Mouse (Mus musculus): Measurements from ENCODE around the gene Mapk3.

The Mapk3 gene

GRCm38 (mm10) chr7:126802134-126802889 lies 42.9 kb downstream of the Mapk3 start:
- DNase-seq (ENCODE audit: low spot score) = no peak

- no peak for DNase-seq (ENCODE audit: low spot score)
Observed at GRCm38 (mm10) chr7:126803181-126803580, 43.8 kb downstream of the Mapk3 start.

GRCm38 (mm10) chr7:126803751-126804150 lies 44.4 kb downstream of the Mapk3 start:
- no peak for DNase-seq (ENCODE audit: low spot score)

GRCm38 (mm10) chr7:126806956-126807355 lies 47.6 kb downstream of the Mapk3 start:
- peak; percentile 71 for DNase-seq (ENCODE audit: low spot score)

DNA sequence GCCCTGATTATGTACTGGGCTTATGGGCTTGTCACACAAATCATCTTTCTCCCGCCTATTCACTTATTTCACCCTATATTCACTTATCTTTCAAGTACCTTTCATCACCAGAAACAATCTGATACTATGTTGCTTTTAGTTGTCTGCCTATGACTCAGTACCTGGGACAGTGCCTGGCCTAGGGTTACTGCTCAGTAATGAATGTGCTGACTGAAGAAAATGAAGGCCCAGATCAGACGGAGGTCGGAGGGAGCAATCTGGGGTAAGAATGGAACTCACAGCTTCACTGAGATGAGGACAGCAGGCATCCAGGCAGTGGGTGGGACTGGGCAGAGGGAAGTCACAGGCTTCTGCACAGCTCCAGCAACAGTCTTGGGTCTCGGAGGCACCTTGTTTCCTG lies 48.0 kb downstream of the Mapk3 start:
- DNase-seq (ENCODE audit: low spot score) = no peak

DNA sequence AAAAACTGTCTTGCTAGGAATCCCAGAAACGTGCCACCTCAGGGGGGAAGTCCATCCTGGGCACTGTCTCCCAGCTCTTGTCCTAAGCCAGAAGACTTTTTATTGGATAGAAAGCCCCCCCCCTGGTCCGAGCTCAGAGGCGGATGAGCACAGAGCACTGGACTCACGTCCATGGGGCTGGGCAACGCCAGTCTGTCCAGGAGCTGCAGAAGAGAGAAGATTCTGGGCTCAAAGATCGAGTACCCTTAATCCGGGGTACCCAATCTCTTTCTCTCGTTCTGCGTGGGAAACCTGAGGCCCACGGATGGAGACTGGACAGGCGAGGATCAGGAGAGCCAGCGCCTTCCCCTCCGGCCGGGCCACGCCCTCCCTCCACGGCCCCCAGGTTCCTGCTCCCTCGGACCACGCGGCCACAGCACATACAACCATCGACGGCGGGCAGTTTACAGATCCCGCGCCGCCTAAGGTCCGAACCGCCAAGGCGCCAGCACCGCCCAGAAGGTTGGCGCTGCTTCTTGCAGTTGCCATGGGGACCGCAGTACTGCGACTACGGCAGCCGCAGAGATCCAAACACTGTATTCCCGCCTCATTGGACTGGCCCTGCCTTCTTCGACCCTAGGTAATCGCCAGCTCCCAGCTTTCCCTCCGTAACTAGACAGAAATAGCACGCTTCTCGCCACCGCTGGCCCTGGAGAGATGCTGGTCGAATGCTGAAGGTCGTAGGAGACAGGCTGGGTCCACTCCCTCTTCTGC lies 49.5 kb downstream of the Mapk3 start:
- DNase-seq (ENCODE audit: low spot score) = peak; percentile 87

GRCm38 (mm10) chr7:126809723-126810369 lies 50.4 kb downstream of the Mapk3 start:
- no peak for DNase-seq (ENCODE audit: low spot score)

All from lung, postnatal 25 days (tissue).